Mouse (Mus musculus) lung, adult 18-20 months (tissue): ENCODE data around the gene Otulin.

Experiments
- DNase-seq, 2 experiments: peaks; one replicate each; pipeline ENCODE4 v3.0.0; 2022; ENCODE audit warnings: mixed read lengths in 2 of 2

Otulin gene

DNA sequence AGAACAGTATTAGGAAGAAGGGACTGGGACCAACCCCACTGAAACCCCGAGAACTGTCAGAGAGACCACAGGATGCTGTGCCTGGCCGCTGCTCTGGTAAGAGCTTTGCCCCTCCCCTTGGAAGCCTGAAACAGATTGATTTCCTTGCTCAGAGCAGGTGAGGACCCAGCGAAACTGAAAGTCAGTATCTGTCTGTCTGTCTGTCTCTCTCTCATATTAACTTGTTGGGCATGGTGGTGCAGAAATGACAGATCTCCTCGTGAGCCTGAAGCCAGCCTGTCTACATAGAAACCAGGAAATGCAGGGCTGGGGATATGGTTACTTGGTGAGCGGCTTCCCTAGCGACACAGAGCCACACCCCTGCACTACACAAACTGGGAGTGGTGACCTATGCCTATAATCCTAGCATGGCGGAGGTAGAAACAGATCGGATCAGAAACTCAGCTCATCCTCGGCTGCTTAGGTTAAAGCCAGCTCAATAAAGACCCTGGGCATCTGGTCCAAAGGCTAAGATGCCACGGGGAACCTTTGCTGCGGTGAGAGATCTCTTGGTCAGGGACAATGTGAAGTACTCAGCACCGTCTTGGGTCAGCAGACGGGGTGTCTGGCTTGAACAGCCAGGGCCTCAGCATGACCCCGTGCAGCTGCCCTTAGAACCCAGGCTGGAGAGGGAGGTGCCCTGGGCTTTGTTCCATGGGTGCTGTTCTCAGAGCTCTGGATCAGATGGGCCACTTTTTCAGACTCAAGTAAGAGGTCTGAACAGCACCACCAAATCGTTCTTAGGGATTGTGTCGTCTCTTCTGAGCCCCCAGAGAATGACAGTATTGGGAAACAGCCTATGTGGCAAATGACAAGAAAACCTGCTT lies 52.3 kb downstream of the Otulin start:
- peak in 1 of 2 experiments; percentile 20 for DNase-seq

DNA sequence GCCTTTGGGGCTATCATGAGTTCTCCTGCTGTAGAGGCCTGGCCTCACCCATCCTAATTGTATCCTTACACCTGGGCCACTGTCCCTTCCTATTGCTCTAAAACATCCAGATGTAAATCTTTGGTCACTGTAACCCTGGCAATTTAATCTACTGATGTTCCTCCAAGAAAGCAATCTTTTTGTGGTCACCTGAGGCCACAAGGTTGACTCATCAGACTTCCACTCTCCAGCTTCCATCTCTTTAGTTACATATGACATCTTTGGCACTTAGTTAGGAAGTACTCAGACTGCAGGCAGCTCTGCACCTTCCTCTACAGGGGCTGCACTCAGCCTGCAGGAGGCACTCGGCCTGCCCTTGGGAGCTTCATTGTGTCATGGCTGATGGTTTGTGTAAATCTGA lies 53.6 kb downstream of the Otulin start:
- no peak for DNase-seq

DNA sequence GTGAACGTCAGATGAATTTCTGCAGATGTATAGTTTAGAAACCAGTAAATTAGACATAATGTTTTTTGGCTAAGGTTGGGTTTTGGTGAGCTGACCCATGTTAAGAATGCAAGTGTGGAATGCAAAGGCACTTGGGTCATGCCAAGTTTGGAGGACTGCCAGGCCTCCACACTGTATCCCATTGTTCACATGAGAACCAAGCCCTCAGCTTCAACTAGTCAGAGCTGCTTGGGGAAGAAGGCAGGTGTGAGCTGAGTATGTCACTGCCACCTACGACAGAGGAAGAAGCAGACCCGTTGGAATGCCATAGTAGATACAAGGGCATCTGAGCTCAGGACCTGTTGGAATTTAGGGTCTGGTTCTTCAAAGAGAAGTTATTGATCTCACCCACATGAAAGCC lies 54.6 kb downstream of the Otulin start:
- DNase-seq: peak; percentile 16 to 39

DNA sequence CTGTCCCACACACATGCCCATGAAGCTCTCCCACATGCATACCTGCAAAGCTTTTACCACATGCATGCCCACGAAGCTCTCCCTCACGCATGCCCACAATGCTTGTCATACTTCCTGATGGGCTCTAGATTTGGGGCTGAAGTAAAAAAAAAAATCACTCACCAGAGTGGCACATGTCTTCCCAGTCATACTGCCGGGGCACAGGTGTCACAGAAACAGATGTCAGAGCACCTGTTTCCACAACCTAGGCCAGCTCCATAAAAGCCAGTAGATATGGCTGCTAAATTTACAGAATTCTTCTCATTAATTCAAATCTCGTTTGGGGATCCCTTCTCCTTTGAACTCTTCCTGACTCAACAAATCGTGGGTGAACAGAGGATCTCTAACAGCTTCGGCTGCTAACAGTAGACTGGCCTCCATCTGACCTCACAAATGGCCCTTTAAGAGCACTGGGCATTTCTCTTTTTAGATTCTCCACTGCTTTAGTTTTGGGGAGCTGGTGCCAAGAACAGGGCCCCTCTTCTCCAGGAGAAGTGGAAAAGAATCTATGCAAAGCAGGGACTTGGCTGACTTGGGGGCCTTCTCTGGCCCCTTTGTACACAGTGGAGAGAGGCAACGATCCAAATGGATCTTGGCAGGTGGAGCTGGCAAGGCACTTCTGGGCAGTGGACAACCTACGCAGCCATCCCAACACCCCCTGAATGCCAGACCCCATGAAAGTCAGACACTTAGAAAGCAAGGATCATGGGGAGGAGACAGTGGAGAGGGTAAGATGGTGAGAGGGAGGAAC lies 55.3 kb downstream of the Otulin start:
- DNase-seq: no peak

DNA sequence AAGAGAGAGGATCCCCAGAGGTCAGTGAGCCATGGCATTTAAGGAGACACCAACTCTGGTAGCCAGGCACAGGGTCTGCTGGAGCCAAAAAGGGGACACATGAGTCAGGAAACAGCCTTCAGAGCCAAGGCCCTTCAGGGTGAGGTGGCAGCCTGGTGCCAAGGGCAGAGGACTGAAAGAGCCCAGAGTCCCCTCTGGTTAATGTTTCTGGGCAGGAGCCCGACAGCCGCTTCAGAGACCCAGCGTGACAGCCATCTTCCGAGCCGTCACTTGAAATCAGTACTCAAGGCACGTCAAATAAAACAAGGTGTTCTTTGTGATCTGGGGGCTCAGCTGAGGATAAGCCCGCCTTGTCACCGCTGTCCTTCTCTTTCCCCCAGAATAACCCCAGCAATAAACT lies 59.3 kb downstream of the Otulin start:
- DNase-seq: no peak

DNA sequence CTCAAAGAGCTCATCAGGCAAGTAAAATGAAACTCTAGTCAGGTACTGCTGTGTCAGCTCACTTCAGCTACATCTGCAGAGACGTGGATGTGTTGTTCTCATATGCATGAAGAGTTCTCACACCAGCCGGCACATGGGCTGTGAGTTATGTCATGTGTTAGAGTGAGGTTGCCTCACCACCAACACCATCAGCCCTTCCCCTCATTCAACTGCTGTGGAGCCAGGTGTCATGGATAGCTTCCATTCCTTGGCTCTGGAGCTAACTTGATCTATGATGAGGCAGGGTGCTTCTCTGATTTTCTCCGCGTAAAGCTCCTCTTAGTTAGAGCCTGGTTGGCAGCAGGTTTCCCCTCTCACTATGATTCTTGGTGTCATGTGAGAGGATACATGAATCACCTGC lies 60.1 kb downstream of the Otulin start:
- no peak for DNase-seq

DNA sequence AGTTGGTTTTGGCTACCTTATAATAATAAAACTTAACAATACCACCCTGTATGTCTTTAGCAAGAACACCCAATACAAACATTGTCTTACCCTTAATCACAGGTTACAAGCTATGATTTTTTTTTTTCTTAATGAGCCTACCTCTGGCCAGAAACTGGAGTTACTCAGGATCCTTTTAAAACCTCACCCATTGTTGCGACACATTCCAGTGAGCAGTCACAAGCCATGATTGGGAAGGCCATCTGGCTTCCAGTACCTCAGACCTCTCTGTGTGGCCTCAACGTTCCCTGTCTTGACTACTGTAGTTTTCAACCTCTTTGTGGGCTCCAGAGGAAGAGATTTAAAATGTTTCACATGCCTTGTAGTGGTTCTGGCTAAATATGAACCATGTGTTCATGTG lies 60.6 kb downstream of the Otulin start:
- peak; percentile 24 to 60 for DNase-seq

DNA sequence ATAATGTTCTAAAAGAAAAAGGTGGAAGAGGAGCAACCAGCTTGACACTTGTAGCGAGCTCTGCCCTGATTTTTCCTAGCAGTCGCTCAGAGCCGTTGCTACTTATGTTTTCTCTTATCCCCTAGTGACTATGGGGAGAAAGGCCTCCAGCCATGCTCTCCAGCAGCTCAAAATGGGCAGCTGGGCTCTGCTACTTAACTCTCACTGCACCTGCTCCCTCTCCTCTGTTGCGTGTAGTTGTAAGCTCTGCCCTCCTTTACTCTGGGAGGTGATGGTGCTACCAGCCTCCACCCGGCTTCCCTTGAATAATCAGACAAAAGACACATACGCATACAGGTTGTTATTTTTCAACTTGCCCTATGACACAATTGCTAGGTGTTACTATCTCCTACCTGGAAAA lies 62.1 kb downstream of the Otulin start:
- DNase-seq: no peak

DNA sequence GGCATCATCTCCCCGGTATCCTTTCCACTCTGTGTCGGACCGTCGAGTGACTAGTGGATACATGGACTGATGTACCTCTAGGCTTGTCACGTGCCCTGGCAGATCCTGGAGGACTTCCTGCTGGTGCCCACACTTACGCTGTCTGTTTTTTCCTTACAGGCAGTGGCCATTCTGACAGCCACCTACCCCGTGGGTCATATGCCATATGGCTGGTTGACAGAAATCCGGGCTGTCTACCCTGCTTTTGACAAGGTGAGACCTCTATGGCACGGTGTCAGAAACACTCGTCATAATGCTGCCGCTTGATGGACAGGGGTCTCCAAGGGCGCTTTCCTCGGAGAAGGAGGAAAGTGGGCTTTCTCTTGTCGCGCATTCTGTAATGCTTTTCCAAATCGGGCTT lies 63.1 kb downstream of the Otulin start:
- no peak for DNase-seq

DNA sequence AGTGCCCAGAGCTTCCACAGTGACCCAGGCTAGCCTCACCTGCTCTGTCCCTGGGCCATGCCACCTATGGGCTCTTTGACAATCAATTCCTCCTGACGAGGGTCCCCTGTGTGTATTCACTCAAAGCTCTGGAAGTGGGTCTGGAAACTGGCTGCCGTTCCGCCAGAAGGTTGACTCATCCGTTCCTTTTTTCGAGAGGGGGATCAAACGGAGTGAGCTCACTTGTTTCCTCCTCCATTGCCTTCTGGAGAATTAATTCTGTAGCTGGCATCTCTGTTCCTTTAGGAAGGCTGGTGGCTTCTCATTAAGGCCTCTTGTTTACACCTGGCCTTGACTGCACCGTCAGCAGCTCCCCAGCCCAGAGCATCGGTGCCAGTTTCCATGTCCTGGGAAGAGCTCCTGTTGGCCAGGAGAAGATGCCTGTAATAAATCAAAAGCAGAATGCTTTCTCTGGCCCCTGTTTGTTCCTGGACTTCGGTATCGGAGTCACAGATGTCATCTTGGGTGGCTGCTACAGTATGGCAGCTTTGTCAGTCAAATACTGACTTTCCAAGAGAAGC lies 64.8 kb downstream of the Otulin start:
- DNase-seq: no peak

DNA sequence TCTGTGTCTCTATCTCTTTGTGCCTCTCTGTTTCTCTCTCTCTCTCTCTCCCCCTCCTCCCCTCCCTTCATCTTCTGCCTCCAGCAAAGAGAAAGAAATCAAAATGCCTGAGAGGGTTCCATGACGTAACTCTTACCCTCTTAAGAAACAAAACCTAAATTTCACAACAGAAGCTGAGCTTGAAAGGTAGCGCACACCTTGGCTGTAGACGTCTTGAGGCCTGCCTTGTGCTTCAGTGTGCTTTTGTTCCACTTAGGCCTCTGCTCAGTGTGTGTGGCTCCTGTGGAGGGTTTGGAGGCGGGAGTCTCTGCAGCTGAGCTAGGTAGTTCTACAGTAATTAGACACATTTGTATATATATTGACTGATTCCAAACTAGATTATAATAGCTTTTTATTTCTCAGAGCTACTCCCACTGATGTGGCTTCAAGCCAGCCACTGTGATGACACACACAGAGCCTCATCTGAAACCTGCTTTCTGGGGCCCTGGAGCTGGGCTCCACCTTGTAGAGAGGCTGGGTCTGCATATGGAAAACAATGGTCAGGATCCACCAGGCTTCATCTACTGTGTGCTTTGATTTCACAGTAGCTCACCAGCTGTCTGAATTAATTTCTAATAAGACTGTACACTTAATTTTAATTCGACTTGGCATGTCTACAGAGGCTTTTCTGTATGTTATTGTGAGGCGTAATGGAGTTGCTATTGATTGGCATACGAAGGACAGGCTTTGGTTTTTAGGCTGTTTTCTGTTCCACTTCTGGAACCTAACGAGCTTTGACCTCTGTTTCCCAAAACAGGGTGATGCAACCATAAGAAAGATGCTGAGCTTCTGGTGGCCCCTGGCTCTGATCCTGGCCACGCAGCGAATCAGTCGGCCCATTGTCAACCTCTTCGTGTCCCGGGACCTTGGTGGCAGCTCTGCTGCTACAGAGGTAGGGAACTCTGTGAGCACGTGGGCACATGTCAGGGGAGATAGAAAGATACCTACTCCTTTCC lies 66.1 kb downstream of the Otulin start:
- DNase-seq: peak; percentile 18 to 53

DNA sequence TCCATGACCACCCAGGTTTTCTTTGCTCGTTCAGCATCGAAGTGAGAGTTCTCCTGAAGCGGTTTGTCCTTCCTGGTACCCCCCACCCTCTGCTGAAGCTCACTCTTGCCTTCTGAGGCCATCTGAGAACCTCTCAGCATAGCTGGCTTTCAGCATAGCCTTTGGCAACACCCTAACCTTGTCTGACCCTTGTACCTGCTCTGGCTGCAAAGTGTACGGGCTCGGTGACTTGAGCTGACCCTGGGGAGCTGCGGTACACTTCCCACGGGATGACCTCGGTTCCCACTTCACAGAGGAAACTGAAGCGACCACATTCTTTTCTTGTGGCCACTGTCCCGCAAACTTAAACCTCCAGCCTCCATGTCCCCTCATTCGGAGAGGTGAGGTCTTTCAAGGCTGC lies 70.2 kb downstream of the Otulin start:
- no peak for DNase-seq

DNA sequence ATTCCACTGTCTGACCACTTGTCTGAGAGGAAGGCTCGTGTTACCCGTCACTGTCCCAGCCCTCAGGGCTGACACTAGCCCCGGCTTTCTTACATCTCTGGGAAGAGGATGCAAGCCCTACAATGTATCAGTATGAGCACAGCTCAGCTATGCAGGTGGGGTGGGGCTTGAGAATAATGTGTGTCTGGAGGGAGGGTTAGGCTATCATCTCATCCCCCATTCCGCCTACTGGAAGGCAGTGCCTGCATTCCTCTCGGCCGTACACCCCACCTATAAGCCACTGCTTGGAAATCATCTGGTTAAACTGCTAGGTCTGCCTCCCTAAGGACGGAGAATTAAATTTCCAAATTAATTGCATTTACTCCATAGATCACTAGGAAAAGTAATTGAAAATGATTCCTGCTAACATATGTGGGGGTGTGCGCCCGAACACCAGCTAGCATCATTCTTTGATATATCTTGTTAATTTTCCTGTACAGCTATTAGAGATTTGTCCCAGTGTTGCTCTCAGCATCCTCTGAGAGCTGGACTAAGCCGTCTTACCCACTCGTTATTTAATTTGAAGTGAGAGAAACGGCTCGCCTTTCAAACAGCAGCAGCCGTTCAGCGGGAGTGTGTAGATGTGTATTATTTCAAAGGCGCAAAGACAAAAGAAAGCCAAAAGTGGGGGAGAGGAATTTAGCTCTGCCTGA lies 71.9 kb downstream of the Otulin start:
- DNase-seq: no peak

DNA sequence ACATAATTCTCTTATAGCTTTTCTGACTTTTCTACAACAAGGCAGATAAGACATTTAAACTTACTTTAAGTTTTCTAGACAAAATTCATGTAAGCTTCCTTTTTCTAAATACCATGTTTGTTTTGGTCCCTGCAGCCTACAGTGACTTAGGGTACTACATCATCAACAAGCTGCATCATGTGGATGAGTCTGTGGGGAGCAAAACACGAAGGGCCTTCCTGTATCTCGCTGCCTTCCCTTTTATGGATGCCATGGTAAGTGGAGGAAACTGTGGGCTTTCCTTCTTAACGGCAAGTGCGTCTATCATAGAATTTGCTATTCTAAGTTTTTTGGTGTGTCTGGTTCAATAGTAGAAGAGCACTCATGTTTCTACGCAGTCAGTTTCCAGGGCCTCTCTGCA lies 76.9 kb downstream of the Otulin start:
- DNase-seq: no peak

DNA sequence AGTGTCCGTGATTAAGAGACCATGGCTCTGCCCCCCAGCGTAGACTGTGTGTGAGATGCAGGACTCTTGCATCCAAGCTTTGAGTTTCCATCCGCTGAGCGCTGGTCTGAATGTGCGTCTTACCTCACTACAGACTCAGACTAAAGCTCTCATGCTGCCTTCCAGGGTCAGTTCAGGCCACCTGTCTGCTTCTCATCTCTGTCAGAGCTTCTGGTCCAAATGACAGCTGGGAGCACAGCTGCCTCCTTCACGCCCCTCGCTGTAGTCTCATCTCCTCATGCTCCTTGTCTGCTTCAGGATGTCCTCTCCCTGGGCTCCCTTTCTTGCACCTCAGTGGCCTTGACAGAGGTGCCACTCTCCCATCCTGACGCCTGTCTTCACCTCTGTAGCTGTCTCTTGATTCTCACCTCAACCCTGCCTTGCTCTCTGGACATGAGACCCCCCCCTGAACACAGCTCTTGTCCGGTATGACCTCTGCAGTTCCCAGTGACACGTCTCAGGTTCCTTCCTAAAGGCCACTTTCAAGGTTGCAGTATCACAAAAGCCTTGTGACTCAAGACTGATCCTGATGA lies 78.3 kb downstream of the Otulin start:
- DNase-seq: no peak

DNA sequence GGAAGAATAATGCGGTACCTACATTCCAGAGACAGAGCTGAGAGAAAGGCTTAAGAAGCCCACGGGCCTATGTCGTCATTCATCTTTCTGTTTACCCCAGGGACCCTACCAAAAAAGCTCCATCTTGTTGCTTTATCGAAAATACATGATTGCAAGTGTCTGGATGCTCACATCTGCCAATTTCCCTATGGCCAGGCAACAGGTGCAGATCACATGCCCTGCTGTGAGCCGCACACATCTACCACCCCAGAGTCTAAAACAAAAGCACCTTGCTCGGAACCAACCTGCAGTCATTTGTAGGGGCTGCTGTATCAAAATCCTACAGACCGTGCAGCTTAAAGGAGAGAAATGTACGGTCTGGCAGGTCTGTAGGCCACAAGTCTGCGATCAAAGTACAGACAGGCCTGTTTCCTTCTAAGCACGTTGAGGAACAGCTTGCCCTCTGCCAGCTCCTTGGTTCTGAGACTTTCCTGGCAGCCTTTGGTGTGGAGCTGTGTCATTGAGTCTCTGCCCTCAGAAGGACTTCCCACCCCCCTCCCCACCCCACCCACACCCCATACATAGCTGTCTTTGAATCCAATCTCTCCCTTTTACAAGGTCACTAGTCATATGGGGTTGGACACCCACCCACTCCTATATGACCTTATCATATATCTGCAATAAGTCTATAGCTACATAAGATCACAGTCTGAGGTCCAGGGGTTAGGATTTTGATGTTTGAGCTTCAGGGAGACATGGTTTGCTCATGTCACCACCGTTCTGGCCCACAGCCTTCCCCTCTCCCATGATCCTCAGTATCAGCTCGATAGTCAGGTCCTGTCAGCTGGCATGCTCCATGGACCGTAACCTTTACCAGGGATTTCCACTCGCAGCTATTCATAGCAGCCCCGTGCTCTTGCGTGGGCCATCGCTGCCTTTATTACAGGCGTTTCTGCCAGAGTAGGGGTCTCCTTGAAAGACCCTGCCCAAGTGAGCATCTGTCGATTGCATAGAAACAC lies 79.1 kb downstream of the Otulin start:
- no peak for DNase-seq

DNA sequence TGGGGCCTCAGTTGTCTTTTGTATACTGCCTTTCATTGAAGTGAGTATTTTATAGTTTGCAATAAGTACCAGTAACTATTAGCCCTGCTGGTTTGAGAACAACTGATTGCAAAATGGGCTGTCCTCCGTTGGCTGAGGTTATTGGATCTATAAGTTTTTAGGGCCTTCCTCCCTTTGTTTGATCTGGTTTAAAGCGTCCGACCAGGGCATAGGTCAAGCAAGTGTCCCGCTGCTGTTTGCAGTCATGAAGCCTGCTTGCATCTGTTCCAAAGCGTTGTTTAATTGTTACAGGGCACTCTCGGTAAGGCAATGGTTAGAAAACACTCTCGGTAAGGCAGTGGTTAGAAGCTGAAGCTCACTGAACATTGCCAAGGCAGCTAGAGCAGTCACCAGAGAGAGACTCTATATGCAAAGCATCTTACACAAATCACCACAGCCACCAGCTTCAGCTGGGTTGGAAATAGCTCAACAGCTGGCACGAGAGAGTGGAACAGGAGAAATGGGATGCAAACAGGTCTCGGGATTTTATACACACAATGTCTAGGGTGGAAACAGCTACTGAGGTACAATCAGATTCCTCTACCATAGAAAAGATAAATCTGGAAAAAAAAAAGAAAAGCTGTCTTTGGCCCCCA lies 80.0 kb downstream of the Otulin start:
- DNase-seq: no peak

DNA sequence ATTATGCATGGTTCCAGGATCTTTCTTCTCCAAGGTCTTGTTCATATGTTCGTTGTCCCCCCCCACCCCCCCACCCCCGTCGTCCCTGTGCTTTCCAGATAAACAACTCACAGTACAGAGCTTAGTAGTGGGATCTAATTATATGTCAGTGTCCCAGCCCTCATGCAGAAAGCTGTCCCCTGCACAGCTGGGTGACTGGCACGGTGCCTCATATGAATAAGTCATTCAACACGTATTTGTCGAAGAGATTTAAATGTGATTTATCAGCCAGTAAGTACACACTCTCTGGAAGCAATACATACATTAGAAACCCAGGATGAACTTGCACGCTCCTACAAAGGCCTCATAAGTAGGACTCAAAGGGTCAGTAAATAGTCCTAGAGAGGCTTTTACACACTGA lies 80.6 kb downstream of the Otulin start:
- DNase-seq: no peak

DNA sequence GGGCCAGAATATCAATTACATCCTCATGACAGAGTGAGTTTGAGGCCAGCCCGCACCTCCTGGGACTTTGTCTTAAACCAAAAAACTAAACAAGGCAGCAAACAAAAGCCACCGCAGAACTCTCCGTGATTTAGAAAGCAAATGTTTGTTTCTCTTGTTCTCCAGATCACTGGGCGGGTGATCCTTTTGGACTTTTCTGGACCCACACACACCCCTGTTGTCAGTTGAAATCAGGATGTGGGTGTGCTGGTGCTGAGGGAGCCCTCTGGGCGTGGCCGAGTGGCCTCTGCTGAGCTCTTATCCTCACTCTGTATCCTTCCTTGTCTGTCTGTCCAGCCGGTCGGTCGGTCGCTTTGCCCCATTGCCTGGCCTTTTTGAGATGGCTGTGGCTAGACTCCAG lies 81.4 kb downstream of the Otulin start:
- DNase-seq: no peak

DNA sequence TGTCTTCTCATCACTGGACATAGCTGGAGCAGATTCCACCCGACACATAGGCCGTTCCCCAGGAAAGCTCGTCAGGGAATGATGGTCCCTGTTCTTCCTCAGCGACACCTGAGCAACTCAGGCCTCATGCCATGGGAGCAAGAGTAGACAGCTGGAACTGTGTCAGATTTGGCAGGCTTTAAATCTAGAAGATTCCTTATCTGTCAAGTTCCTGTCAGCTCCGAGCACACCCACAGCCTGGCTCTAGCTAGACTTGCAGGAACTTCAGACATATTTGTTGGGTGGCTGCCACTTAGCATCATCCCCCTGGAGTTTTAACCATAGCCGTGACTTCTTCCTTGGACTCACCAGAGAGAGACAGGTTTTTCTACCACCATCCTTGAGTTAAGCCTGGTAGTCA lies 82.4 kb downstream of the Otulin start:
- DNase-seq: no peak
